Mouse (Mus musculus) MEL (cell line): ENCODE measurements around the gene Pex3. TPM values are rescaled to one million over a fixed set of nuclear protein-coding genes. Genes with fewer than 3 reads are reported as not detected.

ENCODE experiments used
- DNase-seq: peaks from one replicate; pipeline ENCODE4 v3.0.0; 2011; ENCODE audit warnings: low read depth, low spot score
- H3K27ac ChIP-seq: 2 replicates; pipeline ENCODE4 v1.5.1; 2012; ENCODE audit warnings: low read depth, mild to moderate bottlenecking, control low read depth, low read length, moderate library complexity; ENCODE audit not compliant: control insufficient read depth
- H3K27me3 ChIP-seq, 2 experiments: fragments of 150-350 bp in 1 of 2; sonication (generic) in 1 of 2; 2 replicates each; pipeline ENCODE4 v1.6.1; 2012; ENCODE audit warnings: low read length in 2 of 2, mild to moderate bottlenecking in 2 of 2, improper control_type of control experiment in 1 of 2, moderate library complexity in 1 of 2; ENCODE audit not compliant: insufficient read depth in 2 of 2, control insufficient read depth in 1 of 2
- H3K36me3 ChIP-seq, 2 experiments: 2 replicates each; pipeline ENCODE4 v1.6.1; 2012 to 2014; ENCODE audit warnings: low read length in 2 of 2, improper control_type of control experiment in 1 of 2, inconsistent platforms in 1 of 2, mild to moderate bottlenecking in 1 of 2; ENCODE audit not compliant: insufficient read depth in 2 of 2, control insufficient read depth in 1 of 2
- H3K4me1 ChIP-seq, 2 experiments: fragments of 150-350 bp in 1 of 2; sonication (generic) in 1 of 2; 2 replicates each; pipeline ENCODE4 v1.6.1; 2012; ENCODE audit warnings: low read length in 2 of 2, improper control_type of control experiment in 1 of 2, mild to moderate bottlenecking in 1 of 2; ENCODE audit not compliant: insufficient read depth in 2 of 2, control insufficient read depth in 1 of 2
- H3K4me3 ChIP-seq, 2 experiments: fragments of 150-350 bp in 1 of 2; sonication (generic) in 1 of 2; 2 replicates each; pipeline ENCODE4 v1.5.1; 2012; ENCODE audit warnings: low read depth in 2 of 2, low read length in 2 of 2, mild to moderate bottlenecking in 2 of 2, moderate library complexity in 2 of 2, control low read depth in 1 of 2, improper control_type of control experiment in 1 of 2; ENCODE audit not compliant: control insufficient read depth in 1 of 2, insufficient read depth in 1 of 2
- H3K79me2 ChIP-seq: 2 replicates; pipeline ENCODE4 v1.6.1; 2012; ENCODE audit warnings: mild to moderate bottlenecking, low read length, moderate library complexity; ENCODE audit not compliant: control insufficient read depth, poor library complexity, insufficient read depth
- H3K9ac ChIP-seq: 2 replicates; pipeline ENCODE4 v1.6.1; 2012; ENCODE audit warnings: low read depth, mild to moderate bottlenecking, control low read depth, low read length, moderate library complexity; ENCODE audit not compliant: control insufficient read depth, poor library complexity, severe bottlenecking
- H3K9me3 ChIP-seq: fragments of 150-350 bp; sonication (generic); replicated peaks from 2 replicates; pipeline ENCODE4 v1.6.1; 2012; ENCODE audit warnings: mild to moderate bottlenecking, low read length, improper control_type of control experiment, moderate library complexity; ENCODE audit not compliant: insufficient read depth
- CHD1 ChIP-seq: IDR thresholded peaks from 2 replicates; pipeline ENCODE4 v1.6.1; 2012; ENCODE audit warnings: low read depth, mild to moderate bottlenecking, inconsistent platforms, low read length, improper control_type of control experiment
- CTCF ChIP-seq, 3 experiments: IDR thresholded peaks in 2 of 3; conservative IDR thresholded peaks in 1 of 3; 2 replicates each; pipeline ENCODE4 v1.5.1; 2011 to 2012; ENCODE audit warnings: low read length in 3 of 3, low read depth in 2 of 3, mild to moderate bottlenecking in 2 of 3, improper control_type of control experiment in 1 of 3, inconsistent platforms in 1 of 3, mixed read lengths in 1 of 3, moderate library complexity in 1 of 3; ENCODE audit not compliant: control insufficient read depth in 1 of 3, insufficient read depth in 1 of 3, poor library complexity in 1 of 3, severe bottlenecking in 1 of 3
- ELF1 ChIP-seq: IDR thresholded peaks from 2 replicates; pipeline ENCODE4 v1.6.1; 2014; ENCODE audit warnings: low read depth, mild to moderate bottlenecking, inconsistent platforms, low read length, improper control_type of control experiment, moderate library complexity
- EP300 ChIP-seq, 2 experiments: IDR thresholded peaks; 2 replicates each; pipeline ENCODE4 v1.6.1; 2011; ENCODE audit warnings: improper control_type of control experiment in 2 of 2, low read length in 2 of 2, low read depth in 1 of 2, mild to moderate bottlenecking in 1 of 2
- ETS1 ChIP-seq: IDR thresholded peaks from 2 replicates; pipeline ENCODE4 v1.6.1; 2012; ENCODE audit warnings: low read depth, mild to moderate bottlenecking, inconsistent platforms, low read length, improper control_type of control experiment, moderate library complexity
- GATA1 ChIP-seq: IDR thresholded peaks from 2 replicates; pipeline ENCODE4 v1.6.1; 2011; ENCODE audit warnings: low read depth, low read length, improper control_type of control experiment
- HCFC1 ChIP-seq: IDR thresholded peaks from 2 replicates; pipeline ENCODE4 v1.6.1; 2012; ENCODE audit warnings: low read depth, mild to moderate bottlenecking, inconsistent platforms, low read length, improper control_type of control experiment, moderate library complexity
- JUND ChIP-seq: IDR thresholded peaks from 2 replicates; pipeline ENCODE4 v1.6.1; 2011; ENCODE audit warnings: low read depth, mild to moderate bottlenecking, improper control_type of control experiment, low read length
- MAX ChIP-seq: IDR thresholded peaks from 2 replicates; pipeline ENCODE4 v1.6.1; 2011; ENCODE audit warnings: low read length, improper control_type of control experiment
- MAZ ChIP-seq: IDR thresholded peaks from 2 replicates; pipeline ENCODE4 v1.6.1; 2012; ENCODE audit warnings: low read depth, mild to moderate bottlenecking, inconsistent platforms, low read length, improper control_type of control experiment
- MEF2A ChIP-seq: IDR thresholded peaks from 2 replicates; pipeline ENCODE4 v1.6.1; 2014; ENCODE audit warnings: low read depth, mild to moderate bottlenecking, inconsistent platforms, low read length, improper control_type of control experiment; ENCODE audit not compliant: poor library complexity, insufficient replicate concordance, severe bottlenecking; ENCODE audit errors: extremely low read depth
- MXI1 ChIP-seq: IDR thresholded peaks from 2 replicates; pipeline ENCODE4 v1.6.1; 2011; ENCODE audit warnings: mild to moderate bottlenecking, low read depth, low read length, improper control_type of control experiment
- MYB ChIP-seq: IDR thresholded peaks from 2 replicates; pipeline ENCODE4 v1.6.1; 2011; ENCODE audit warnings: mild to moderate bottlenecking, low read depth, low read length, improper control_type of control experiment
- MYC ChIP-seq: IDR thresholded peaks from 2 replicates; pipeline ENCODE4 v1.6.1; 2011; ENCODE audit warnings: low read depth, mild to moderate bottlenecking, low read length, improper control_type of control experiment, moderate library complexity
- NELFE ChIP-seq: IDR thresholded peaks from 2 replicates; pipeline ENCODE4 v1.6.1; 2011; ENCODE audit warnings: low read depth, low read length, improper control_type of control experiment
- NRF1 ChIP-seq: IDR thresholded peaks from 2 replicates; pipeline ENCODE4 v1.6.1; 2014; ENCODE audit warnings: low read depth, mild to moderate bottlenecking, inconsistent platforms, low read length, improper control_type of control experiment, moderate library complexity; ENCODE audit not compliant: poor library complexity, insufficient read depth, severe bottlenecking
- POLR2A ChIP-seq, 2 experiments: IDR thresholded peaks; 2 replicates each; pipeline ENCODE4 v1.6.1; 2011 to 2012; ENCODE audit warnings: low read length in 2 of 2, mild to moderate bottlenecking in 2 of 2, control low read depth in 1 of 2, improper control_type of control experiment in 1 of 2, low read depth in 1 of 2, moderate library complexity in 1 of 2; ENCODE audit not compliant: control insufficient read depth in 1 of 2, insufficient read depth in 1 of 2, poor library complexity in 1 of 2
- POLR2AphosphoS2 ChIP-seq: IDR thresholded peaks from 2 replicates; pipeline ENCODE4 v1.6.1; 2011; ENCODE audit warnings: low read length, improper control_type of control experiment
- POLR2AphosphoS5 ChIP-seq: IDR thresholded peaks from 2 replicates; pipeline ENCODE4 v1.6.1; 2012; ENCODE audit warnings: low read depth, borderline replicate concordance, mild to moderate bottlenecking, inconsistent platforms, low read length, moderate library complexity, mixed read lengths
- RCOR1 ChIP-seq: IDR thresholded peaks from 2 replicates; pipeline ENCODE4 v1.6.1; 2012; ENCODE audit warnings: low read depth, mild to moderate bottlenecking, inconsistent platforms, low read length, improper control_type of control experiment
- SIN3A ChIP-seq: IDR thresholded peaks from 2 replicates; pipeline ENCODE4 v1.6.1; 2012; ENCODE audit warnings: low read length, improper control_type of control experiment, inconsistent platforms
- SMC3 ChIP-seq: IDR thresholded peaks from 2 replicates; pipeline ENCODE4 v1.6.1; 2011; ENCODE audit warnings: low read depth, low read length, improper control_type of control experiment
- TAL1 ChIP-seq: IDR thresholded peaks from 2 replicates; pipeline ENCODE4 v1.6.1; 2012; ENCODE audit warnings: mild to moderate bottlenecking, inconsistent platforms, low read length, moderate library complexity, mixed read lengths
- TBP ChIP-seq: IDR thresholded peaks from 2 replicates; pipeline ENCODE4 v1.8.0; 2011; ENCODE audit warnings: low read depth, low read length, improper control_type of control experiment
- TCF12 ChIP-seq: IDR thresholded peaks from 2 replicates; pipeline ENCODE4 v1.6.1; 2014; ENCODE audit warnings: low read depth, mild to moderate bottlenecking, inconsistent platforms, low read length, improper control_type of control experiment, moderate library complexity
- UBTF ChIP-seq: IDR thresholded peaks from 2 replicates; pipeline ENCODE4 v1.6.1; 2012; ENCODE audit warnings: low read depth, mild to moderate bottlenecking, inconsistent platforms, low read length, improper control_type of control experiment, moderate library complexity, borderline replicate concordance; ENCODE audit not compliant: insufficient read depth
- USF1 ChIP-seq: IDR thresholded peaks from 2 replicates; pipeline ENCODE4 v1.6.1; 2014; ENCODE audit warnings: low read depth, mild to moderate bottlenecking, inconsistent platforms, low read length, improper control_type of control experiment, moderate library complexity
- USF2 ChIP-seq, 2 experiments: IDR thresholded peaks; 2 replicates each; pipeline ENCODE4 v1.6.1; 2011 to 2012; ENCODE audit warnings: improper control_type of control experiment in 2 of 2, low read length in 2 of 2, borderline replicate concordance in 1 of 2, inconsistent platforms in 1 of 2, low read depth in 1 of 2, mild to moderate bottlenecking in 1 of 2; ENCODE audit not compliant: insufficient read depth in 1 of 2
- ZMIZ1 ChIP-seq: IDR thresholded peaks from 2 replicates; pipeline ENCODE4 v1.6.1; 2012; ENCODE audit warnings: low read depth, mild to moderate bottlenecking, inconsistent platforms, low read length, improper control_type of control experiment, moderate library complexity
- polyA plus RNA-seq, 2 experiments: library from polyadenylated mRNA; stranded (reverse) in 1 of 2; unstranded in 1 of 2; fragments of >175 nt in 1 of 2; fragments of >200 nt in 1 of 2; gene quantifications; 2 replicates each; pipeline versions ENCODE4 v1.2.1 to v1.2.4; 2012; ENCODE audit warnings: low replicate concordance in 2 of 2, low read depth in 1 of 2; ENCODE audit not compliant: insufficient read length in 2 of 2, insufficient read depth in 1 of 2, missing spikeins in 1 of 2
- total RNA-seq: library from RNA; depleted of rRNA; stranded (reverse); fragments of 300-350 nt; gene quantifications from 2 replicates; pipeline ENCODE4 v1.2.3, GENCODE M21; 2012

Gene Pex3
- total and polyA plus RNA-seq, 3 experiments: 13.8 to 15.1 TPM; not detected in 1

DNA sequence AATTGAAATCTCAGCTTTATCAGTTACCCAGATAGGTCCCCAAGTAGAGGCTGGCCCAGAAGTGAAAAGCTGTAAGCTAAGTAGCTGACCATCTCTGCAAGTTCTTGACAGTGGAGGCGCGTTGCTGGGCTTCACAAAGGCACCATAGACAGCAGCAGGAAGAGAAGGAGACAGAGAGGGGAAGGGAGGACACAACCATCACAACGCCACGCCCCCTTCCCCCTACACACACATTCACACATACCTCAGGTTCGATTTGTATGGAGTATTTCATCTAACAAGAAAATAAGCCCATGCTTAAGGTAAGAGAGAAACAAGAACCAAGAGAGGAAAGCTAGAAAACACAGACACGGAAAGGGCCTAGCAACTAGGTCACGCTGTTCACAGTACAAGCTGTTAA lies 77.8 kb downstream of the Pex3 start:
- DNase-seq: no peak
- Histone ChIP-seq H3K4me1 (no peaks in the 10 kb centered on the region), H3K27me3 (no peaks in the 10 kb centered on the region), H3K4me3 (no peak overlapping the region), H3K79me2 (no peaks in the 10 kb centered on the region), H3K36me3 (no peaks in the 10 kb centered on the region), H3K9me3 (no peaks in the 10 kb centered on the region), H3K27ac (no peak overlapping the region), H3K9ac (no peak overlapping the region)
- TF ChIP-seq MXI1: no peak
- TF ChIP-seq USF1: no peak
- no peak for TF ChIP-seq JUND
- TF ChIP-seq ELF1: no peak
- TF ChIP-seq USF2 (IDR thresholded peaks at IDR 0.05; ENCODE audit: borderline replicate concordance in 1 of 2, insufficient read depth in 1 of 2, low read depth in 1 of 2, low read length in 2 of 2): no peak
- no peak for TF ChIP-seq SIN3A
- no peak for TF ChIP-seq MAZ
- TF ChIP-seq MYC: no peak
- TF ChIP-seq TBP: no peak
- no peak for TF ChIP-seq MEF2A
- no peak for TF ChIP-seq ETS1
- no peak for TF ChIP-seq UBTF
- TF ChIP-seq EP300 (IDR thresholded peaks at IDR 0.05; ENCODE audit: low read depth in 1 of 2, low read length in 2 of 2): no peak
- no peak for TF ChIP-seq HCFC1
- no peak for TF ChIP-seq RCOR1
- no peak for TF ChIP-seq TAL1
- no peak for TF ChIP-seq POLR2AphosphoS5
- TF ChIP-seq POLR2AphosphoS2: no peak
- no peak for TF ChIP-seq TCF12
- TF ChIP-seq SMC3: no peak

DNA sequence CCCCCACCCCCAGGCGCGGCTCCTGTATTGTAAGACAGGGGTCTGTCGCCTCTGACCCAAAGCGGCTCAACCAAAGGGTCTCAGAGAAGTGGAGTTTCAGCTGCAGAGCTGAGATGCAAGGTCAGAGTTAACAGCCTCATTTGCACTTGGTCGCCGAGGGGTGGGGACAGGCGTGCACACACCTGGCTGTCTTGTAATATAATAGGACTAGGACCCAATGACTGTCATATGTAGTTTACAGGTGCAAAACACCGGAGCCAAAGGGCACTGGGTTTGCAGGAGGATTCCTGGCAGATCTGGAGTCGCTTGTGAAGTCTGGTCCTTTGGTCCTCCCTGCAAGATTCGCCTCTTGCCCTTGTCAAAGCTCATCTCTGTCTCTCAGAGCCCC lies 78.4 kb downstream of the Pex3 start:
- H3K36me3 ChIP-seq: no peaks in the 10 kb centered on the region
- H3K27me3 ChIP-seq: no peaks in the 10 kb centered on the region
- no peak for TF ChIP-seq TBP
- TF ChIP-seq NRF1: no peak
- no peak for TF ChIP-seq NELFE
- TF ChIP-seq TAL1: no peak
- TF ChIP-seq SIN3A: no peak
- no peak for TF ChIP-seq USF1
- no peak for TF ChIP-seq MAX
- TF ChIP-seq JUND: no peak
- TF ChIP-seq MYB: no peak
- no peak for TF ChIP-seq GATA1
- no peak for TF ChIP-seq CTCF (IDR thresholded peaks at IDR 0.05 in 2 of 3, conservative IDR thresholded peaks at IDR 0.05 in 1 of 3; ENCODE audit: control insufficient read depth in 1 of 3, insufficient read depth in 1 of 3, low read depth in 2 of 3, low read length in 3 of 3, poor library complexity in 1 of 3, severe bottlenecking in 1 of 3)
- no peak for TF ChIP-seq SMC3
- TF ChIP-seq HCFC1: no peak
- no peak for TF ChIP-seq MEF2A
- TF ChIP-seq POLR2A (IDR thresholded peaks at IDR 0.05; ENCODE audit: control insufficient read depth in 1 of 2, insufficient read depth in 1 of 2, low read depth in 1 of 2, low read length in 2 of 2, poor library complexity in 1 of 2): no peak
- no peak for TF ChIP-seq ZMIZ1
- TF ChIP-seq CHD1: no peak
- no peak overlapping the region for H3K4me3 ChIP-seq
- H3K4me1 ChIP-seq: no peaks in the 10 kb centered on the region
- no peaks in the 10 kb centered on the region for H3K9me3 ChIP-seq
- H3K79me2 ChIP-seq: no peaks in the 10 kb centered on the region
- no peak for DNase-seq
- H3K9ac ChIP-seq: no peak overlapping the region
- H3K27ac ChIP-seq: no peak overlapping the region
